Mouse (Mus musculus) neural tube, embryonic 14.5 days (tissue): ENCODE measurements around the gene Clip4. TPM values are rescaled to one million over a fixed set of nuclear protein-coding genes. Genes with fewer than 3 reads are reported as not detected.

Experiments used
- polyA plus RNA-seq: library from polyadenylated mRNA; unstranded; fragments of >200 nt; fragmentation: Nextera tagmentation; extraction: Ambion mirVana; gene quantifications from 2 replicates; pipeline ENCODE4 v1.2.1, GENCODE M21; 2014

The Clip4 gene
- polyA plus RNA-seq, 1 experiment from 2014 or later, result 22.5 TPM

Other genes starting within 250 kb of the Clip4 start
- gene Ndc80, start 241.6 kb upstream of the Clip4 start, polyA plus RNA-seq, result 3.1 and 4.2 TPM in 2 replicates
- gene Spdya, start 216.4 kb upstream of the Clip4 start, polyA plus RNA-seq, result 1.6 and 2.5 TPM in 2 replicates
- 50.9 and 53.1 TPM in 2 replicates for gene Wdr43, start 152.6 kb upstream of the Clip4 start, polyA plus RNA-seq
- gene Togaram2, start 95.2 kb upstream of the Clip4 start, polyA plus RNA-seq, result 0.36 and 1.2 TPM in 2 replicates
- not detected in 2 replicates for gene Pcare, start 15.6 kb upstream of the Clip4 start, polyA plus RNA-seq